Mouse (Mus musculus): ENCODE measurements around the gene Enho. TPM values are rescaled to one million over a fixed set of nuclear protein-coding genes. Genes with fewer than 3 reads are reported as not detected.

The Enho gene
- polyA plus RNA-seq, 1 experiment from 2014 or later = 30.7 TPM

DNA sequence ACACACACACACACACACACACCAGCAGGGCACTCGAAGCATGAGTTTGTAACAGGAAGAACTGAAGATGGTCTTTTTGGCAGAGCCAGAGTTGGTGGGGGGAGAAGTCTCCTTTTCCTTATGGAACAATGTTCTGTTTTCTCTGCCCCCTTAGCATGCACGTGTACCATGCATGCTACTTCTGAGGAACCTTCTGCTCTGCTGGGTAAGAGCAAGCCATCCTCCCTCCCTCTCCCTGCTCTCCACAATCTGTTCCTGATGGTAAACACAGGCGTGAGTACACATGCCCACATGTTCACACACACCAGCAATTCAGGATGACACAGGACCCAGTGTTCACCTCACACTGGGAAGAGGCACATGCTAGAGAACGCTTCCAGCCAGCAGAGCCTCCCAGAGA, 41.1 kb upstream of the Enho start:
- no peak overlapping the region for H3K9ac ChIP-seq (replicated peaks; ENCODE audit: low read depth, low read length)
- ATAC-seq (ENCODE audit: insufficient number of reproducible peaks, insufficient read depth, low FRiP score, low read depth) = no peak
- 49% methylated on average over 4 of the region's 4 CpGs for WGBS
- no peak overlapping the region for H3K4me3 ChIP-seq (ENCODE audit: low read depth, low read length)
- H3K4me1 ChIP-seq (ENCODE audit: control insufficient read depth, insufficient read depth, low read length) = peaks cover 41% of the 10 kb centered on the region
- H3K27ac ChIP-seq (ENCODE audit: low read length) = no peak overlapping the region
- no peaks in the 10 kb centered on the region for H3K9me3 ChIP-seq (ENCODE audit: control insufficient read depth, low read depth, low read length)
- no peaks in the 10 kb centered on the region for H3K27me3 ChIP-seq (ENCODE audit: control insufficient read depth, insufficient read depth, low read length)
- no peak overlapping the region for H3K4me2 ChIP-seq (replicated peaks; ENCODE audit: low read depth, low read length)
- H3K36me3 ChIP-seq (ENCODE audit: control insufficient read depth, insufficient read depth, low read length) = no peaks in the 10 kb centered on the region

DNA sequence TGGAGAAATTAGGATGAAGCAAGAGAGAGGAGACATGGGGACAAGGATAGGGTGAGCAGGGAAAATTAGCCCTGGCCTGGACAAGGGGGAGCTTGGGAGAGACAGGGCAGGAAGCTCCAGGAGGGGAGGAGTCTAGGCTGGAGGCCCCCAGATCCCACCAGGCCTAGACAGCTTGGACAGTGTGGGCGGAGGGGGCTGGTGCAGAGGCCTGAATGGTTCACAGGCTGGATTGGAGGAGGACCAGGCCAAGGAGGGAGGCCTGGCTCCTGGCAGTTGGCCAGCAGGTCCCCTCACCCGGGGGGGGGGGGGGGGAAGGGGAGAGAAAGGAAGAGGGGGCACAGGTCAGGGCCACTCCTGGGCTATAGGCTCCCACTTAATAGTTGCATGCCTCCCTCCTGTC, 39.2 kb upstream of the Enho start:
- H3K4me2 ChIP-seq (replicated peaks; ENCODE audit: low read depth, low read length) = no peak overlapping the region
- H3K27me3 ChIP-seq (ENCODE audit: control insufficient read depth, insufficient read depth, low read length) = no peaks in the 10 kb centered on the region
- no peaks in the 10 kb centered on the region for H3K9me3 ChIP-seq (ENCODE audit: control insufficient read depth, low read depth, low read length)
- H3K4me3 ChIP-seq (ENCODE audit: low read depth, low read length) = no peak overlapping the region
- H3K4me1 ChIP-seq (ENCODE audit: control insufficient read depth, insufficient read depth, low read length) = peaks cover 44% of the 10 kb centered on the region
- ATAC-seq (ENCODE audit: insufficient number of reproducible peaks, insufficient read depth, low FRiP score, low read depth) = peak; percentile 56; the same call in 1 of the 2 replicates
- 56% methylated on average over 1 of the region's 2 CpGs for WGBS
- no peaks in the 10 kb centered on the region for H3K36me3 ChIP-seq (ENCODE audit: control insufficient read depth, insufficient read depth, low read length)
- no peak overlapping the region for H3K9ac ChIP-seq (replicated peaks; ENCODE audit: low read depth, low read length)
- H3K27ac ChIP-seq (ENCODE audit: low read length) = no peak overlapping the region

DNA sequence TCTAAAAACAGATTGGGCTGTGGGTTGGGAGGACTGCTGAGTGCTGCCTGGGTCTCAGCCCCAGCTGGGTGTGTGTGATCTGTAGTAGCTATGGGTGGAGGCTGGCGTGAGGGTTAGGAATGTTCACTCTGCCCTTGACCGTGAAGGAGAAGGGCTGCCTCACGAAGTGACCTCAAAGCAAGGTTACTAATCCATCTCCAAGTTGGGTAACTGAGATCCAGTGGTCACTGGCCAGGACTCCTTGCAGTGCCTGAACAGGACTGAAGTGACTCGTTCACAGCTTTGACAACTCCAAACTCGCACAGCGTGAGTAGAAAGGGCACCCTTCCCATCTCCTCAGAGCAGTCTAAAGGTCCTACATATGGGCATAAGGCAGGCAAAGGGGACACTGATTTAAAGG, 38.7 kb upstream of the Enho start:
- Histone ChIP-seq H3K9me3 (ENCODE audit: control insufficient read depth, low read depth, low read length) (no peaks in the 10 kb centered on the region), H3K4me3 (ENCODE audit: low read depth, low read length) (no peak overlapping the region), H3K27ac (ENCODE audit: low read length) (no peak overlapping the region), H3K9ac (replicated peaks; ENCODE audit: low read depth, low read length) (no peak overlapping the region), H3K4me2 (replicated peaks; ENCODE audit: low read depth, low read length) (no peak overlapping the region), H3K4me1 (ENCODE audit: control insufficient read depth, insufficient read depth, low read length) (peaks cover 44% of the 10 kb centered on the region), H3K27me3 (ENCODE audit: control insufficient read depth, insufficient read depth, low read length) (no peaks in the 10 kb centered on the region), H3K36me3 (ENCODE audit: control insufficient read depth, insufficient read depth, low read length) (no peaks in the 10 kb centered on the region)
- WGBS = 65% methylated on average over 6 of the region's 6 CpGs
- ATAC-seq (ENCODE audit: insufficient number of reproducible peaks, insufficient read depth, low FRiP score, low read depth) = no peak

DNA sequence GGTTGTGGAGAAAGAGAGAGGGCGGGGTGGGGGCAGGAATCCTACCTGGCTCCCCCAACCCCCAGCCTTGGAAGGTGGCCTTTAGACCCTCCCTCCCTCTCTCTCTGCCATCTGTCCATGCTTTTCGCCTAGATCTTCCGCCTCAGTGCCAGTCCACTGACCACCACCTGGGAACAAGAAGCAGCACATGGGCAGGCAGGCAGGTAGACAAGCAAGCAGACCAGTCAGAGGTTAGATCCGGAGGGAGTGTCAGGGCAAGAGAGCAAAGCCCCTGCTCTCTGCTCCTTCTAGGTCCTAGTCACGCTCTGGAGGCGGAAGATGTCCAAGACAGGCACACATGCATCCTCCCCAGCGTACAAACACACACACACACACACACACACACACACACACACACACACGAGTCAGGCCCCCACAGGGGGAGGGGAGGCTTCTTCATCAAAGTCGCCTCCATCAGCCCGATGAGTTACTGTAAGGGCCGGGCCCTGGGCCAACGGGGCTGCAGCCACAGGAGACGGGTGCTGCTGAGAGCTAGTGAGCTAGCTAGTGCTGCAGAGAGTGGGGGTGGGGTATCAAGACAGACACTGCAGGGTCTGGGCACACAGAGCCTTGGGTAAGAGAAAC, 37.0 kb upstream of the Enho start:
- Histone ChIP-seq H3K4me3 (ENCODE audit: low read depth, low read length) (no peak overlapping the region), H3K9me3 (ENCODE audit: control insufficient read depth, low read depth, low read length) (no peaks in the 10 kb centered on the region), H3K27ac (ENCODE audit: low read length) (peak overlapping the region; percentile 15; the same call in 1 of the 2 replicates), H3K4me2 (replicated peaks; ENCODE audit: low read depth, low read length) (no peak overlapping the region), H3K36me3 (ENCODE audit: control insufficient read depth, insufficient read depth, low read length) (no peaks in the 10 kb centered on the region), H3K9ac (replicated peaks; ENCODE audit: low read depth, low read length) (no peak overlapping the region), H3K4me1 (ENCODE audit: control insufficient read depth, insufficient read depth, low read length) (peaks cover 42% of the 10 kb centered on the region), H3K27me3 (ENCODE audit: control insufficient read depth, insufficient read depth, low read length) (no peaks in the 10 kb centered on the region)
- WGBS = 42% methylated on average over 12 of the region's 13 CpGs
- ATAC-seq (ENCODE audit: insufficient number of reproducible peaks, insufficient read depth, low FRiP score, low read depth) = peak; percentile 18; the same call in 1 of the 2 replicates

DNA sequence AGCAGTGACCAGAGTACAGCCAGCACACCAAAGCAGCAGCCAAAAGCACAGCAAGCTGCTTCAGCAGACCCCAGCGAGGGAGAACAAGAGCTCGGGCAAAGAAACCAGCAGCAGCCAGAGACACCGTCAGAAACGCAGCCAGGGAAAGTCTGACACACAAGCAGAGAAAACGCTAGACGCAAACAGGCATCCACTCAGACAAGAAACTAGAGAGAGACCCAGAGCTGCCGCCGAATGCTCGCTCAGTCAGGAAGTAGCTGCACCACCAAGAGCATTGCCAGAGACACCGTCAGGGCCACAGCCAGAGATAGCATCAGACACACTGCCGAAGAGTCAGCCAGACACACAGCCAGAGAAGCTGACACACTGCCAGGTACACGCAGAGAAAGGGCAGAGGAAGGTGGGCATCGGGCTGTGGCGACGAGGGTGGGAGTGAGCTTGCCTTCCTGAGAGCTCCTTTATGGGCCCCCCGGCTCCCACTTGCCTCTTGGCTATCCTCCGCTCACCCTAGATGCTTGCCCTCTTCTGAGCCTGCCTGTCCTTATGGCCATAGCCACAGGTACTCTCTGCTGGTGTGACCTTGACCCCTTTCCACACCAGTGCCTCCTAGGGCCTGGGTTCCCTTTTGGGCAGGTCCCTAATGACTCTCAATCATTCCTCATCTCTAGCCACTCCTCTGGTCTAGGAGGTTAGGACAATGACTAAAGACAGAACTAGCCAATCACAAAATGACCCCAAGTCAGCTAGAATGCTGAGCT, 36.3 kb upstream of the Enho start:
- Histone ChIP-seq H3K9me3 (ENCODE audit: control insufficient read depth, low read depth, low read length) (no peaks in the 10 kb centered on the region), H3K27me3 (ENCODE audit: control insufficient read depth, insufficient read depth, low read length) (no peaks in the 10 kb centered on the region), H3K4me2 (replicated peaks; ENCODE audit: low read depth, low read length) (no peak overlapping the region), H3K36me3 (ENCODE audit: control insufficient read depth, insufficient read depth, low read length) (no peaks in the 10 kb centered on the region), H3K9ac (replicated peaks; ENCODE audit: low read depth, low read length) (no peak overlapping the region), H3K4me1 (ENCODE audit: control insufficient read depth, insufficient read depth, low read length) (peaks cover 47% of the 10 kb centered on the region), H3K4me3 (ENCODE audit: low read depth, low read length) (no peak overlapping the region), H3K27ac (ENCODE audit: low read length) (peak overlapping the region; percentile 27; the same call in 1 of the 2 replicates)
- no peak for ATAC-seq (ENCODE audit: insufficient number of reproducible peaks, insufficient read depth, low FRiP score, low read depth)
- WGBS = 55% methylated on average over 17 of the region's 17 CpGs

DNA sequence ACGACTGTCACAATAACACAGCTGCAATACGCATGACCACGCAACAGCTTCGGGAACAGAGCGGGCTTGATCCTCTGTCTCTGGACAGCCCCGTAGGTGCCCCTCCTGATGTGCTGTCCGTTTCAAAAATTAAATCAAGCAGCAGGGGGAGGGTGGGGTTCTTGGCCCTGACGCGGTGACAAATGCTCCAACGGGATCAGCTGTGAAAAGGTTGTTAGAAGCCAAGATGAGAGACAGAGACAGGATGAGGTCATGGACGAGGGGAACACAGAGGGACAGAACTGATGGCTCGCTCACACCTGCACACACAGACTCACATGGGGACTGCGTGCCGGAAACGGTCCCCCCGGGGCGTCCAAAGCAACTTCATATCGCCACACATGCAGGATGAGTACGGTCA, 33.1 kb upstream of the Enho start:
- Histone ChIP-seq H3K4me3 (ENCODE audit: low read depth, low read length) (no peak overlapping the region), H3K9ac (replicated peaks; ENCODE audit: low read depth, low read length) (no peak overlapping the region), H3K27me3 (ENCODE audit: control insufficient read depth, insufficient read depth, low read length) (no peaks in the 10 kb centered on the region), H3K4me1 (ENCODE audit: control insufficient read depth, insufficient read depth, low read length) (peaks cover 36% of the 10 kb centered on the region), H3K4me2 (replicated peaks; ENCODE audit: low read depth, low read length) (no peak overlapping the region), H3K9me3 (ENCODE audit: control insufficient read depth, low read depth, low read length) (no peaks in the 10 kb centered on the region), H3K36me3 (ENCODE audit: control insufficient read depth, insufficient read depth, low read length) (no peaks in the 10 kb centered on the region), H3K27ac (ENCODE audit: low read length) (no peak overlapping the region)
- 66% methylated on average over 19 of the region's 19 CpGs for WGBS
- no peak for ATAC-seq (ENCODE audit: insufficient number of reproducible peaks, insufficient read depth, low FRiP score, low read depth)

DNA sequence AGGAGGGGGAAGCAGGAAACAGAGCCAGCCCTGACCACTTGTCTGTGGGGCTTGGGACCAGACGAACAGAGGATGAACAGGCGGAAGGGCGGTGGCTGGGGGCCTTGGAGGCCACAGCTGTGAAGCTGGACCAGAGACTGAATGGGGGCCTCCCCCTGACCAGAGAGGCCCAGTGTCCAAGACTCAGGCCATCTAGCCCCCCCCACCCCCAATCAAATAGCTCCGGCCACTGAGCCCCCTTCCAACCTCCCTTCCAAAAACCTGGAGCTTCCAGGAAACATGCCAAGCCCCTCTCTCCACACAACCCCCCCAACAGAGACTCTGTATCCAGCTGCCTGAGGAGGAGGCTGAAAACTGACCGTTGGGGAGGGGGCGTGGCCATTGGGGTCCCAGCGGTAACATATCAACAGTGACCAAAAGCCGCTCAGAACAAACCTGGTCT, 32.4 kb upstream of the Enho start:
- Histone ChIP-seq H3K4me2 (replicated peaks; ENCODE audit: low read depth, low read length) (no peak overlapping the region), H3K27ac (ENCODE audit: low read length) (no peak overlapping the region), H3K4me1 (ENCODE audit: control insufficient read depth, insufficient read depth, low read length) (peaks cover 33% of the 10 kb centered on the region), H3K4me3 (ENCODE audit: low read depth, low read length) (no peak overlapping the region), H3K9ac (replicated peaks; ENCODE audit: low read depth, low read length) (no peak overlapping the region), H3K36me3 (ENCODE audit: control insufficient read depth, insufficient read depth, low read length) (no peaks in the 10 kb centered on the region), H3K27me3 (ENCODE audit: control insufficient read depth, insufficient read depth, low read length) (no peaks in the 10 kb centered on the region), H3K9me3 (ENCODE audit: control insufficient read depth, low read depth, low read length) (no peaks in the 10 kb centered on the region)
- no peak for ATAC-seq (ENCODE audit: insufficient number of reproducible peaks, insufficient read depth, low FRiP score, low read depth)
- 35% methylated on average over 8 of the region's 8 CpGs for WGBS

DNA sequence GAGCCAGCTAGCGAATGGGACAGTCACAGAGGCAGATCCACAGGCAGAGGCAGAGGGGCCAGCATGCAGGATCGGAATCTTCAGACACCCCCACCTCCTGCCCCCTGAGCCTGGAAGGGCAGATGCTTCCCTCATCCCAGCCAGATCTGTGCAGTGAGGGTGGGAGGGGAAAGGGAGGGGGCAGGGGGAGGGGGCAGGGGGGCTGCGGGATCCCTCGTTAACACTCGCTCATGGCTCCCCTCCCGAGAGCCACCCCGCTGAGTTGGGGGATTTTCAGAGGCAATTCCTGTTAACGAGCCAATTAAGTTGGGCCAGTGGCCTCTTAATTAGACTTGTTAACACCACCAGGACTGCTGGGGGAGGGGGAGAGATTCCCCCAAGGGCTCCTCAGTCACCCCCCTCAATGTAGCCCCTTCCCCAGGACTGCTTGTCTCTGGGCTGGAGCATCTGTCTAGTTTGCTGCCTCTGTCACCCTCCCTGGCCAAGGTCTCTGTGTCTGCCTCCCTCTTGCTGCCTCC, 31.9 kb upstream of the Enho start:
- no peaks in the 10 kb centered on the region for H3K27me3 ChIP-seq (ENCODE audit: control insufficient read depth, insufficient read depth, low read length)
- H3K9me3 ChIP-seq (ENCODE audit: control insufficient read depth, low read depth, low read length) = no peaks in the 10 kb centered on the region
- WGBS = 24% methylated on average over 7 of the region's 8 CpGs
- H3K4me1 ChIP-seq (ENCODE audit: control insufficient read depth, insufficient read depth, low read length) = peaks cover 28% of the 10 kb centered on the region
- no peak overlapping the region for H3K4me3 ChIP-seq (ENCODE audit: low read depth, low read length)
- no peak overlapping the region for H3K4me2 ChIP-seq (replicated peaks; ENCODE audit: low read depth, low read length)
- no peaks in the 10 kb centered on the region for H3K36me3 ChIP-seq (ENCODE audit: control insufficient read depth, insufficient read depth, low read length)
- no peak overlapping the region for H3K27ac ChIP-seq (ENCODE audit: low read length)
- ATAC-seq (ENCODE audit: insufficient number of reproducible peaks, insufficient read depth, low FRiP score, low read depth) = no peak
- H3K9ac ChIP-seq (replicated peaks; ENCODE audit: low read depth, low read length) = no peak overlapping the region
